Mouse (Mus musculus): ENCODE measurements around the gene Wdr41. TPM values are rescaled to one million over a fixed set of nuclear protein-coding genes. Genes with fewer than 3 reads are reported as not detected.
A peak's percentile ranks its signal among the peaks of the same experiment; 100 is the strongest.

Wdr41 gene
- polyA plus RNA-seq (2014; fragmentation: Nextera tagmentation; extraction: Ambion mirVana), result 21.2 and 22.6 TPM in 2 replicates

DNA sequence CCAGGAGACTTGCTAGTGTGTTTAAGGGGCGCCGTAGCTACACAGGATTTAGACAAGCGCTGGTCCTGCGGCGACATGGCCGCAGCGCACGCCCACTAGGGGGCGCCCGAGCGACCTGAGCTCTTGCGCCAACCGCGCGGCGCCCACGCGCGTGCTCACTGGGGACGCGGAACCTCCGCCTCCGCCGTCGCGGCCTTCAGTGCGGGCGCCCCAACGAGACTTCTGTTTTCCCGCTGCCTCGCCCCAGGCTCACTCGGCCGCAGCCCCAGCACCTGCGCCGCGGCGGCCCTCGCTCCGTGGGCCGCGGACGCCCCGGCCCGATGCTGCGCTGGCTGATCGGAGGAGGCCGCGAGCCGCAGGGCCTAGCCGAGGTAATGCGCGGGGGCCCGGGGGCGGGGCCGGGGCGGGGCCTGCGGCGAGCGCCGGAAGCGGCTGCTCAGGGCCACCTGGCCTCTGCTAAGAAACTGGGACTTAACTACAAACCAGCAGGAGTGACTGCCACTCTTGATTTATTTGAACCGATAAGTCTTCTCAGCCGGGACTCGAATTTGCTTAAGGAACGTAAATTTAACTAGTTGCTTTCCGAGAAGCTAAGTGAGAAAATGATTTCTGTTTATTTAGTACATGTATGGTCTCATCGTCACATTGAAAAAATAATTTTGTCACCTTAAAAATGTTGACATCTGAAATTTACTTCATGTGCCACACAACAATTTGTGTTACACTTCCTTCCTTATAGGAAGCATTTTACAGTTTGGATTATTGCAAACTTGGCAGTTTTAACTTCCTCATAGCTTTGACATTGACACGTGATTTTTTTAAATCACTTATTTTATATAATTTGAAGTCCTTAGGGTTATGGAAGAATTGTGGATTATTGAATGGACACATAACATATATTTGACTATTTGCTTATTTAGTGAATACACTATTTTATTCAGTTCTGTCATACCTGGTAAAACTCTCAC is at the start of gene Wdr41:
Wdr41 (plus strand) TSS at position 126 of the 968 bp plus-strand sequence.
- Histone ChIP-seq H3K27me3 (ENCODE audit: control insufficient read depth, insufficient read depth, low read length) (no peaks in the 10 kb centered on the region), H3K4me1 (replicated peaks; ENCODE audit: control insufficient read depth, insufficient read depth, low read length) (0 out of 2 replicates have a peak, but pooled peaks cover 6% of the 10 kb centered on the region), H3K9me3 (ENCODE audit: control insufficient read depth, low read length) (no peaks in the 10 kb centered on the region), H3K27ac (ENCODE audit: low read depth, low read length) (peak within 1 kb of the TSS; percentile 87), H3K4me2 (ENCODE audit: low read depth, low read length, severe bottlenecking) (peak within 1 kb of the TSS; percentile 41; the same call in 1 of the 2 replicates), H3K9ac (ENCODE audit: low read length) (peak within 1 kb of the TSS; percentile 93), H3K4me3 (ENCODE audit: low read depth, low read length) (peak within 1 kb of the TSS; percentile 70), H3K36me3 (ENCODE audit: control insufficient read depth, insufficient read depth, low read length) (no peaks in the 10 kb centered on the region)
- ATAC-seq (replicated peaks; ENCODE audit: low FRiP score) (peak; percentile 97), DNase-seq (ENCODE audit: low spot score) (peak; percentile 97)
- WGBS, result 3% methylated on average over 68 of the region's 68 CpGs

GRCm38 (mm10) chr13:94928086-94928485 is 48.1 kb upstream of the Wdr41 start:
- no peaks in the 10 kb centered on the region for H3K27me3 ChIP-seq (ENCODE audit: control insufficient read depth, insufficient read depth, low read length)
- H3K9me3 ChIP-seq (ENCODE audit: control insufficient read depth, low read length), result no peaks in the 10 kb centered on the region
- no peak overlapping the region for H3K9ac ChIP-seq (ENCODE audit: low read length)
- H3K4me1 ChIP-seq (replicated peaks; ENCODE audit: control insufficient read depth, insufficient read depth, low read length), result no peaks in the 10 kb centered on the region
- H3K4me2 ChIP-seq (ENCODE audit: low read depth, low read length, severe bottlenecking), result no peak overlapping the region
- no peak overlapping the region for H3K4me3 ChIP-seq (ENCODE audit: low read depth, low read length)
- DNase-seq (ENCODE audit: low spot score) (no peak), ATAC-seq (replicated peaks; ENCODE audit: low FRiP score) (no peak)
- 84% methylated on average over 3 of the region's 3 CpGs for WGBS
- no peak overlapping the region for H3K27ac ChIP-seq (ENCODE audit: low read depth, low read length)
- no peaks in the 10 kb centered on the region for H3K36me3 ChIP-seq (ENCODE audit: control insufficient read depth, insufficient read depth, low read length)

GRCm38 (mm10) chr13:94938418-94938817 is 37.7 kb upstream of the Wdr41 start:
- no peaks in the 10 kb centered on the region for H3K9me3 ChIP-seq (ENCODE audit: control insufficient read depth, low read length)
- no peak overlapping the region for H3K27ac ChIP-seq (ENCODE audit: low read depth, low read length)
- H3K4me3 ChIP-seq (ENCODE audit: low read depth, low read length), result no peak overlapping the region
- WGBS, result 51% methylated on average over 5 of the region's 5 CpGs
- H3K27me3 ChIP-seq (ENCODE audit: control insufficient read depth, insufficient read depth, low read length), result no peaks in the 10 kb centered on the region
- no peak overlapping the region for H3K9ac ChIP-seq (ENCODE audit: low read length)
- DNase-seq (ENCODE audit: low spot score) (no peak), ATAC-seq (replicated peaks; ENCODE audit: low FRiP score) (no peak)
- no peaks in the 10 kb centered on the region for H3K4me1 ChIP-seq (replicated peaks; ENCODE audit: control insufficient read depth, insufficient read depth, low read length)
- no peak overlapping the region for H3K4me2 ChIP-seq (ENCODE audit: low read depth, low read length, severe bottlenecking)
- no peaks in the 10 kb centered on the region for H3K36me3 ChIP-seq (ENCODE audit: control insufficient read depth, insufficient read depth, low read length)

DNA sequence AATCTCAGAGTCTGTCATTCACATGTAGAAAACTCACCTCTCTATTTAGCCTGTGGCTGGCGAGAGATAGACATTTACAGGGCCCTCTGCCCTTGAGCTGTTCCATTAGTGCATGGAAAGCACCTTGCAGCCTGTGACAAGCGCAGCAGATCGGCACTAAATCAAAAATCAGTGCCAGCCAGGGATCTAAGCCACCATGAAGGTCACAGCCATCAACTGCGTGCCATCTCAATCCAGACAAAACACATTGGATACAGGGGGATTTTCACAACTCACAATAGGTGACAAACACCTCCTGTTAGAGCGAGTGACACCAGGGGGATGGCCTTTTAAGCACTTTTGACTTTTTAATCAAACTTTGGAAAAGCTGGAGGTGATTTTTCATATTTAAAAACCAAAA is 36.0 kb upstream of the Wdr41 start:
- 72% methylated on average over 5 of the region's 5 CpGs for WGBS
- no peak overlapping the region for H3K9ac ChIP-seq (ENCODE audit: low read length)
- DNase-seq (ENCODE audit: low spot score) (no peak), ATAC-seq (replicated peaks; ENCODE audit: low FRiP score) (no peak)
- H3K27ac ChIP-seq (ENCODE audit: low read depth, low read length), result no peak overlapping the region
- H3K4me3 ChIP-seq (ENCODE audit: low read depth, low read length), result no peak overlapping the region
- no peak overlapping the region for H3K4me2 ChIP-seq (ENCODE audit: low read depth, low read length, severe bottlenecking)
- H3K9me3 ChIP-seq (ENCODE audit: control insufficient read depth, low read length), result no peaks in the 10 kb centered on the region
- H3K27me3 ChIP-seq (ENCODE audit: control insufficient read depth, insufficient read depth, low read length), result no peaks in the 10 kb centered on the region
- no peaks in the 10 kb centered on the region for H3K4me1 ChIP-seq (replicated peaks; ENCODE audit: control insufficient read depth, insufficient read depth, low read length)
- no peaks in the 10 kb centered on the region for H3K36me3 ChIP-seq (ENCODE audit: control insufficient read depth, insufficient read depth, low read length)

DNA sequence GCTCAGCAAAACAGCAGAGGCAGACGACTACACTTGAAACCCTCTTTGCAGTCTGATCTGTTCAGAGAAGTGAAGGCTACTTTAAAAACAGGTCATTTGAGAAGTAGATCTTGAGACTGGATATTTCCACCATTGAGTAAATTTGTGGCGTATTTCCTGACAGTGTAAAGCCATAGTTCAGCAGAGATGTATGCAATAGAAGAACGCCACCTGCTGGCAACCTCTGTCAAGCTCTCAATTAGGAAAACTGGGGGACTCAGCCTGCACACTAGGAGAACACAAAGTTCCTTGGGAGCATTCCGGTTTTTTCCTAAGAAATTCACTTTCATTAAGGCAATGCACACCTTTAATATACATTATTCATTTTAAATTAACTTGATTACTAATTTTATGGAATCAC is 34.9 kb upstream of the Wdr41 start:
- DNase-seq (ENCODE audit: low spot score) (peak; percentile 78), ATAC-seq (replicated peaks; ENCODE audit: low FRiP score) (no peak)
- no peaks in the 10 kb centered on the region for H3K27me3 ChIP-seq (ENCODE audit: control insufficient read depth, insufficient read depth, low read length)
- no peaks in the 10 kb centered on the region for H3K36me3 ChIP-seq (ENCODE audit: control insufficient read depth, insufficient read depth, low read length)
- no peak overlapping the region for H3K4me3 ChIP-seq (ENCODE audit: low read depth, low read length)
- H3K9me3 ChIP-seq (ENCODE audit: control insufficient read depth, low read length), result no peaks in the 10 kb centered on the region
- H3K27ac ChIP-seq (ENCODE audit: low read depth, low read length), result no peak overlapping the region
- no peak overlapping the region for H3K9ac ChIP-seq (ENCODE audit: low read length)
- H3K4me1 ChIP-seq (replicated peaks; ENCODE audit: control insufficient read depth, insufficient read depth, low read length), result no peaks in the 10 kb centered on the region
- 18% methylated on average over 4 of the region's 4 CpGs for WGBS
- no peak overlapping the region for H3K4me2 ChIP-seq (ENCODE audit: low read depth, low read length, severe bottlenecking)

DNA sequence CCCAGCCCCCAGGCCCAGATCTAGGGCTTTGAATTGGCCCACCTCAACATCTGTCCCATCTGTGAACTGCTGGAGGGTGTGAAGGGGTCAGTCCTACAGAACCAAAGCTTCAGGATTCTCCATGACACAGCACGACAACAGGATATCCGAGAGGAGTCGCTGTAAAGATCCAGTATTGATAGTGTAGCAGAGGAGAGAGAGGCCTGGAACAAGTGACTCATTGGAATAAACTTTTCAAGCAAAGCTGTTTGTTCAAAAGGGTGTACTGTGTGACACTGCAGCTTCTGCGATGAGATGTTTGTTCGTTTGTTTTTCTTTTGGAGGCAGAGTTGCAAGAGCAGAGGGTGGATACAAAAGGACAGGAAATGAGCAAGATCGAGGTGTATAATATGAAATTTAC is 20.2 kb upstream of the Wdr41 start:
- Histone ChIP-seq H3K9ac (ENCODE audit: low read length) (no peak overlapping the region), H3K27ac (ENCODE audit: low read depth, low read length) (no peak overlapping the region), H3K9me3 (ENCODE audit: control insufficient read depth, low read length) (no peaks in the 10 kb centered on the region), H3K4me1 (replicated peaks; ENCODE audit: control insufficient read depth, insufficient read depth, low read length) (no peaks in the 10 kb centered on the region), H3K36me3 (ENCODE audit: control insufficient read depth, insufficient read depth, low read length) (no peaks in the 10 kb centered on the region), H3K27me3 (ENCODE audit: control insufficient read depth, insufficient read depth, low read length) (no peaks in the 10 kb centered on the region), H3K4me2 (ENCODE audit: low read depth, low read length, severe bottlenecking) (no peak overlapping the region), H3K4me3 (ENCODE audit: low read depth, low read length) (no peak overlapping the region)
- ATAC-seq (replicated peaks; ENCODE audit: low FRiP score), result no peak
- DNase-seq (ENCODE audit: low spot score), result no peak
- WGBS, result 85% methylated on average over 6 of the region's 6 CpGs

DNA sequence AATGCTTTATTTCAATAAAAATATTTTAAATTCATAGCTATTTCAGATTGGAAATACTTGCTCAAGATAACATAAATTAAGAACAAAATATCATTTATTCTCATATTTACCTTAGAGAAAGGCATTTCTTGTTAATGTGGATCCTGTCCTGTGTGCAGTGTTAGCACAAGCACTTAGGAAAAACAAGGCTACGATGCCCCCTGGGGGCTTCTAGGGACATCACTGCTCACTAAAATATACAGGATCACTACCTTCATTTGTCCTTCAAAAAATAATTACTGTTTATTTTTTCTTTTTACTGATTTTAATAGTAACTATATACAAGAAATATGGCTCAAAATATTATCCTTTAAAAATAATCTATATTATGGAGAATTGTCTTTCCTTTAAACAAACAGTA is 18.2 kb upstream of the Wdr41 start:
- DNase-seq (ENCODE audit: low spot score) (no peak), ATAC-seq (replicated peaks; ENCODE audit: low FRiP score) (no peak)
- WGBS, result 69% methylated on average over 1 of the region's 1 CpGs

DNA sequence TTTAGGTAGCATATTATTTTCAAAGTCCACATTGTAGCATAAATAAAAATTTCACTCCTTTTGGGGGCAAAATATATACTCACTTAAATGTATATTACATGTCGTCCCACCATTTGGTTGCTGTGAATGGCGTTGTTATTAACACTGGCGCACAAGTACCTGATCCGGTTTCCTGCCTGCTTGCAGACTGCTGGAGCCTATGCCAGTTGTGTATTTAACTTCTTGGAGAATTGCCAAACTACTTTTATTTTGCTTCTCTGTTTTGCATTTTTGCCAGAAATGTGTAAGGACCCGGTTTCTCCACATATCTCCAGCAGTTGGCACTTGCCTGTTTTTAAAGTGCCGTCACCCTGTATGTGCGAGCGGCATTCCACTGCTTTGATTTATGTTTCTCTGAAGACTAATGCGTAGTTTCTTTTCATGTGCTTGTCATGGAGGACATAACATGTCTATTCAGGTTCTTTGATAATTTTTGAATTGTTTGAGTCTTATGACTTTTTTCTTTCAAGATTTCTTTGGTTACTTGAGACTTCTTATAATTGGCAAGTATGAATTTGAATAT is 6.1 kb upstream of the Wdr41 start:
- H3K9me3 ChIP-seq (ENCODE audit: control insufficient read depth, low read length), result no peaks in the 10 kb centered on the region
- ATAC-seq (replicated peaks; ENCODE audit: low FRiP score) (no peak), DNase-seq (ENCODE audit: low spot score) (no peak)
- no peak overlapping the region for H3K4me2 ChIP-seq (ENCODE audit: low read depth, low read length, severe bottlenecking)
- H3K4me3 ChIP-seq (ENCODE audit: low read depth, low read length), result no peak overlapping the region
- no peaks in the 10 kb centered on the region for H3K4me1 ChIP-seq (replicated peaks; ENCODE audit: control insufficient read depth, insufficient read depth, low read length)
- no peak overlapping the region for H3K9ac ChIP-seq (ENCODE audit: low read length)
- 89% methylated on average over 9 of the region's 9 CpGs for WGBS
- H3K27me3 ChIP-seq (ENCODE audit: control insufficient read depth, insufficient read depth, low read length), result no peaks in the 10 kb centered on the region
- no peak overlapping the region for H3K27ac ChIP-seq (ENCODE audit: low read depth, low read length)
- no peaks in the 10 kb centered on the region for H3K36me3 ChIP-seq (ENCODE audit: control insufficient read depth, insufficient read depth, low read length)

More for the DNA sequence above, 18.2 kb upstream of the Wdr41 start:
- Histone ChIP-seq H3K9me3 (ENCODE audit: control insufficient read depth, low read length) (no peaks in the 10 kb centered on the region), H3K4me2 (ENCODE audit: low read depth, low read length, severe bottlenecking) (no peak overlapping the region), H3K27me3 (ENCODE audit: control insufficient read depth, insufficient read depth, low read length) (no peaks in the 10 kb centered on the region), H3K4me3 (ENCODE audit: low read depth, low read length) (no peak overlapping the region), H3K36me3 (ENCODE audit: control insufficient read depth, insufficient read depth, low read length) (no peaks in the 10 kb centered on the region), H3K9ac (ENCODE audit: low read length) (no peak overlapping the region), H3K4me1 (replicated peaks; ENCODE audit: control insufficient read depth, insufficient read depth, low read length) (no peaks in the 10 kb centered on the region), H3K27ac (ENCODE audit: low read depth, low read length) (no peak overlapping the region)

All from forebrain, embryonic 11.5 days (tissue).